Mouse (Mus musculus): ENCODE results near the gene Mapk8ip2. TPM values are rescaled to one million over a fixed set of nuclear protein-coding genes. Genes with fewer than 3 reads are reported as not detected.

Mapk8ip2 gene
- 100 to 1,000 TPM; 227 to 234 TPM for total RNA-seq (2021)
- long read RNA-seq, experiment 1, full-length matches to known transcripts = 282 of 364 reads
- long read RNA-seq, experiment 1, partial matches to known transcripts = 47 of 364 reads
- long read RNA-seq, experiment 1, other reads (novel, unspliced or antisense) = 35 of 364 reads
- long read RNA-seq, experiment 2, full-length matches to known transcripts = 160 of 233 reads
- long read RNA-seq, experiment 2, partial matches to known transcripts = 46 of 233 reads
- long read RNA-seq, experiment 2, other reads (novel, unspliced or antisense) = 27 of 233 reads

GRCm38 (mm10) chr15:89453865-89454478, at the start of gene Mapk8ip2:
Gene Mapk8ip2, plus strand, starts transcription at chr15:89453913.
- TF ChIP-seq CTCF (IDR thresholded peaks at IDR 0.05) = no peak
- Histone ChIP-seq H3K27ac (peak within 1 kb of the TSS; percentile 96), H3K4me3 (peak within 1 kb of the TSS; percentile 81)
- peak; percentile 61 to 66 for DNase-seq (ENCODE audit: extremely low spot score in 1 of 2, low spot score in 2 of 2)
- intact Hi-C loops (cut with DNase I) = loop anchor here (1.0 to 2.0 kb wide), 2 partner anchors 25 to 44 kb away; partner anchors contain the start of genes C730034F03Rik, Chkb and Gm44502

GRCm38 (mm10) chr15:89404831-89405623, 48.7 kb upstream of the Mapk8ip2 start:
- TF ChIP-seq CTCF (IDR thresholded peaks at IDR 0.05) = no peak
- DNase-seq (ENCODE audit: extremely low spot score in 1 of 2, low spot score in 2 of 2) = no peak
- no peak overlapping the region for H3K27ac ChIP-seq
- intact Hi-C loops (cut with DNase I) = no loop called here
- no peak overlapping the region for H3K4me3 ChIP-seq

- DNase-seq (ENCODE audit: extremely low spot score in 1 of 2, low spot score in 2 of 2) = no peak
- no peak overlapping the region for H3K4me3 ChIP-seq
- no peak for TF ChIP-seq CTCF (IDR thresholded peaks at IDR 0.05)
- no peak overlapping the region for H3K27ac ChIP-seq
- intact Hi-C loops (cut with DNase I) = no loop called here
These were observed 47.0 kb upstream of the Mapk8ip2 start for GRCm38 (mm10) chr15:89406691-89407090.

- TF ChIP-seq CTCF (IDR thresholded peaks at IDR 0.05) = no peak
- Histone ChIP-seq H3K4me3 (no peak within 1 kb of the TSS), H3K27ac (no peak within 1 kb of the TSS)
- intact Hi-C loops (cut with DNase I) = no loop called here
- no peak for DNase-seq (ENCODE audit: extremely low spot score in 1 of 2, low spot score in 2 of 2)
These were observed 43.6 kb upstream of the Mapk8ip2 start, which contains the start of gene Syce3 for GRCm38 (mm10) chr15:89410118-89410517. Gene Syce3, minus strand, starts transcription at chr15:89410503.

GRCm38 (mm10) chr15:89415282-89415681, 38.4 kb upstream of the Mapk8ip2 start:
- no peak for DNase-seq (ENCODE audit: extremely low spot score in 1 of 2, low spot score in 2 of 2)
- no peak overlapping the region for H3K27ac ChIP-seq
- no peak for TF ChIP-seq CTCF (IDR thresholded peaks at IDR 0.05)
- intact Hi-C loops (cut with DNase I) = no loop called here
- H3K4me3 ChIP-seq = no peak overlapping the region

GRCm38 (mm10) chr15:89421938-89422337, 31.8 kb upstream of the Mapk8ip2 start:
- DNase-seq (ENCODE audit: extremely low spot score in 1 of 2, low spot score in 2 of 2) = no peak
- TF ChIP-seq CTCF (IDR thresholded peaks at IDR 0.05) = no peak
- H3K4me3 ChIP-seq = no peak overlapping the region
- intact Hi-C loops (cut with DNase I) = no loop called here
- H3K27ac ChIP-seq = no peak overlapping the region

GRCm38 (mm10) chr15:89424621-89425020, 29.1 kb upstream of the Mapk8ip2 start:
- Histone ChIP-seq H3K27ac (no peak overlapping the region), H3K4me3 (no peak overlapping the region)
- no peak for DNase-seq (ENCODE audit: extremely low spot score in 1 of 2, low spot score in 2 of 2)
- no peak for TF ChIP-seq CTCF (IDR thresholded peaks at IDR 0.05)
- intact Hi-C loops (cut with DNase I) = no loop called here

GRCm38 (mm10) chr15:89425711-89426121, 28.0 kb upstream of the Mapk8ip2 start, which contains the start of gene Cpt1b:
Gene Cpt1b, minus strand, starts transcription at chr15:89425863.
- intact Hi-C loops (cut with DNase I) = no loop called here
- Histone ChIP-seq H3K4me3 (no peak within 1 kb of the TSS), H3K27ac (no peak within 1 kb of the TSS)
- TF ChIP-seq CTCF (IDR thresholded peaks at IDR 0.05) = no peak
- DNase-seq (ENCODE audit: extremely low spot score in 1 of 2, low spot score in 2 of 2) = no peak

- no peak overlapping the region for H3K27ac ChIP-seq
- intact Hi-C loops (cut with DNase I) = no loop called here
- no peak for TF ChIP-seq CTCF (IDR thresholded peaks at IDR 0.05)
- DNase-seq (ENCODE audit: extremely low spot score in 1 of 2, low spot score in 2 of 2) = no peak
- no peak overlapping the region for H3K4me3 ChIP-seq
These were observed 27.0 kb upstream of the Mapk8ip2 start for GRCm38 (mm10) chr15:89426716-89427115.

- Histone ChIP-seq H3K27ac (no peak overlapping the region), H3K4me3 (peak overlapping the region; percentile 70)
- no peak for TF ChIP-seq CTCF (IDR thresholded peaks at IDR 0.05)
- intact Hi-C loops (cut with DNase I) = loop anchor here (2.0 kb wide), 1 partner anchor 25 kb away; the partner anchor contains the start of gene Mapk8ip2
- no peak for DNase-seq (ENCODE audit: extremely low spot score in 1 of 2, low spot score in 2 of 2)
These were observed 25.4 kb upstream of the Mapk8ip2 start for GRCm38 (mm10) chr15:89428136-89428790.

GRCm38 (mm10) chr15:89428821-89429351, 24.8 kb upstream of the Mapk8ip2 start:
- Histone ChIP-seq H3K27ac (peak overlapping the region; percentile 41; the same call in 1 of the 2 replicates), H3K4me3 (peak overlapping the region; percentile 70)
- intact Hi-C loops (cut with DNase I) = loop anchor here (2.0 kb wide), 1 partner anchor 24 kb away; the partner anchor contains the start of gene Mapk8ip2
- no peak for DNase-seq (ENCODE audit: extremely low spot score in 1 of 2, low spot score in 2 of 2)
- TF ChIP-seq CTCF (IDR thresholded peaks at IDR 0.05) = no peak

All from left cerebral cortex, adult 2 months (tissue).